Mouse (Mus musculus) left cerebral cortex, postnatal 25 days (tissue): ENCODE measurements at regions not wholly inside any gene's neighbourhood (a gene's known extent, or its start where the extent isn't known, plus 50 kb on each side); places are given as distances from the start of the nearest gene placed in this dataset.
A peak's percentile ranks its signal among the peaks of the same experiment; 100 is the strongest.
"Not testable (repeated sequence)": the region's sequence is repeated elsewhere in the genome, so short reads cannot be mapped to it uniquely, and the experiment has no call there.

Experiments
- DNase-seq, 2 experiments: peaks; one replicate each; pipeline ENCODE4 v3.0.0; 2022; ENCODE audit warnings: low spot score in 2 of 2, mixed read lengths in 1 of 2
- intact Hi-C: fragments of 180-260 bp; cut with DNase I; formaldehyde crosslinking; loops from one replicate; pipeline ENCODE4 v1.15.1; 2025

GRCm38 (mm10) chr16:15368383-15369163 lies 51.3 kb downstream of the Gm21897 start:
- no peak for DNase-seq
- intact Hi-C loops: no loop called here

- intact Hi-C loops: no loop called here
- DNase-seq: no peak
These were observed 55.6 kb downstream of the Gm21897 start for GRCm38 (mm10) chr16:15372844-15373243.

- intact Hi-C loops: no loop called here
- DNase-seq: no peak
These were observed 56.7 kb downstream of the Gm21897 start for GRCm38 (mm10) chr16:15373961-15374360.

DNA sequence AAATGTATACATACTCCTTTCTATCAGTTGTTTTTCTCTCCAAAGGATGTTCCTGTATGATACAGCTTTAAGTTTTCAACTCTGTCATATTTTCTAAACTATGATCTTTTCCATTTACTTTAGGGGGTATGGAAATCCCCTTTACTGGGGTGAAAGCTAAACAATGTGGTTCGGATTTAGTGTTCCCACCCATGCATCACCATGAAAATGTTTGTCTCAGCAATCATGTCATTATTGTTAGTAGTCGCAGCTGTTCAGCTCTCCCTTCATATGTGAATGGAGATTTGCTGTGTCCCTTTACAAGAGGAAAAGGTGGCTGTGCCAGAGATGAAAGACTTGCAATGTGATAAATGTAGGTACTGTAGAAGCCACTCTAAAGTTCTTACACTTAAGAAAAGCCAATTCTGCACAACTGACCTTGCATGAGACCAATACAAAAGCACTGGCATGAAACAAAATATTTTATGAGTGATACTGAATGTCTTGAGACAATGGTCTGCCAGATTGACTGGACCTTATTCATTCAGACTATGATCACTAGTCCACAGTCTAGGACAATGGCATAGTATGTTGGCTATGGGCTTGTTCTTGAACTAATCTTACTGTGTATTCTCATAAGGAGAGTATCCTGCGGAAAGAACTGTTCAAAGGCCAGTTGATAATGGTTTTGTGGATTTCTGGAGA lies 68.4 kb downstream of the Gm21897 start:
- intact Hi-C loops: no loop called here
- DNase-seq: peak in 1 of 2 experiments; percentile 1

- peak; percentile 73 to 82 for DNase-seq
- intact Hi-C loops: no loop called here
These were observed 69.0 kb downstream of the Gm21897 start for GRCm38 (mm10) chr16:15386241-15386574.

- no peak for DNase-seq
These were observed 72.6 kb downstream of the Gm21897 start for GRCm38 (mm10) chr16:15389892-15390291.

GRCm38 (mm10) chr16:15430352-15430751 lies 113.1 kb downstream of the Gm21897 start:
- no peak for DNase-seq
- intact Hi-C loops: no loop called here

More at GRCm38 (mm10) chr16:15389892-15390291, 72.6 kb downstream of the Gm21897 start:
- intact Hi-C loops: no loop called here

- intact Hi-C loops: no loop called here
- DNase-seq: no peak
These were observed 115.4 kb downstream of the Gm21897 start for GRCm38 (mm10) chr16:15432681-15433080.

DNA sequence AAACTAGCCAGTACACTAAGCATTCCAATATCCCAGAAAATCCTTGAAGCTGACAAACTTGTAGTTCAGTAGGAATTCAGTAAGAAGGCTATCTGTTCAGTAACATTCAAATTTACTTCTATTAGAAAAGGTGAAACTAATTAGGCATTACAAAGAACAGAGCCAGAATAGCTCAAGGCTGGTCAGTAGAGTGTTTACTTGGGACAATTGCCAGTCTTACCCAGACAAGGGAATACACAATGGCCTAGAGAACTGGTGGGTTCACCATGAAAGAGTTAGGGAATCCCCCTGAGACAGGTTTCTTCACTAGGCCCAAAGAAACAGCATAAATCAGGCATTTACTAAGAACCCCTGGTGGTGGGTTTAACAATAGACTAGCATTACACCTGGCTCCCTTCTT lies 145.6 kb downstream of the Gm21897 start:
- DNase-seq, intact Hi-C loops: not testable (repeated sequence)

DNA sequence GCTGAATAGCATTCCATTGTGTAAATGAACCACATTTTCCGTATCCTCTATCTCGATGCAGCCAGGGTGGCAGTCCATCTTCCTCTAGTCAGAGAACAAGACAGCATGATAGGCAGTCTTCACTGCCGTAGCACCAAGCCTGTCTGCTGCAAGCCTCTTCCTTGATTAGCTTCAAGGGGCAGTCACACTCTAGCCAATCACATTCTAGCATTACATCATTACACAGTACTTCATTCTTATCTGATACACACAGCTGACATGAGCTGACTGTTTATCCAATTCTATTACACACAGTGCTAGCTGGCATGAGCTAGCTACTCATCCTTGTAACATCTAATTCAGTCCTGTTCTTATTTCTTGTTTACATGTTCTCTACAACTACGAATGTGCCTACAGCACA lies 156.6 kb downstream of the Gm21897 start:
- intact Hi-C loops: no loop called here
- DNase-seq: no peak

DNA sequence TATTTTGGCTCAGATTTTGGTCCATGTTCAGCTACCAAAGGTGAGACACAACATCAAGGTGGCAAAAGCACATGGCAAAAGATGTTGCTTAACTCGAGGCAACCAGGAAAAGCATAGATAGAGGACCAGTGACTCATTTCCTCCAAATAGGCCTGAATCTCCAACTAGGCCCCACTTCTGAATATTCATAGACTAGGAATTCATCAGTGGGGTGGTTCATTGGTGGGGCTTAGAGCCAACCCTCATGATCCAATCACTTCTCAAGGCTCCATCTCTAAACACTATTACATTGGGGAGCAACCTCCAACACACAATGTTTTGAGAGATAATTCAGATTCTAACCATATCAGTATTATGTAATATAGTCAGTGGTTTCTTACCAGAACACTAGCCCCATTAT lies 161.6 kb downstream of the Gm21897 start:
- no peak for DNase-seq
- intact Hi-C loops: no loop called here

DNA sequence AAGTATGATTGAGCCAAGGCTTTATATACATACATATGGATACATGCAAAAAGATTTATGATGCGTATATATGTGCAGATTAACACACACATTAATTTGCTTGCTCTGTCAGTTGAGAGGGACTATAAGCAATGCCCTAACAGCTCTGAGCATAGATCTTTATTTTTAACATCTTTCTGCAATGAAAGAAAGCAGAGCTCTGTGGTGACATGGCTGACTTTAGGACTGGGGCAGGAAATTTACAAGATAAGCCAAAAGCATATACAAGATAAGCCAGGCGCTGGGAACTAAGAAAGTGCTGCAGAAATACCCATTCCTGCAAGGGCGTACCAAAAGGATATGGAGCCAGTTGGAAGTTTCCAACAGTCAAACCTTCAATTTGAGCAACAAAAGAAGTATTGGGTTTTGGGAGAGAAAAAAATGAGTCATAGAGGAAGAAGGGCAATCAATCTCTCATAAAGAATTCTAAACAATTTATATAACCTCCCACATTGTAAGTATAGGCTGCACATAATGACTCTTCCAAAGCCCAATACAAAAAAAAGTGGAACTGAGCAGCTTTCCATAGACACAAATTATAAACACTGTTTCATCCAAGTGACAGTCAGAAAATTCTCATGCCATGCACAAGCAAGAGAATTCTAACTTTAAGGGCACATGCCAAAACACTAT lies 174.2 kb downstream of the Gm21897 start:
- intact Hi-C loops: no loop called here
- no peak for DNase-seq

DNA sequence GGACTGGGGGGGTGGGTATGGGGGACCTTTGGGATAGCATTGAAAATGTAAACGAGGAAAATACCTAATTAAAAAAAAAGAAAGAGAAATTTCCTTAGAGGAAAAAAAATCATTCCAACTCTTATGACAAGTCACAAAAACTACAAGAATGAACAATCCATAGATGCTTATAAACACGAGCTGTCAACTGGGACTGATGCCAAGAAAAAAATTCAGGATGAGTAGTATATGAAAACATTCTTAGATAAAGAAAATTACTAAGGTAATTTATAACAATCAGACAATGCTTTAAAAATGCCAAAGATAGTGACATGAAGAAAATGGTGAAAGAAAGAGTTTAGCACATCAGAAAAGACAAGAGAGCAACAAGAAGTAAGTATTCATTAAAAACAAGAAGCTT lies 176.0 kb downstream of the Gm21897 start:
- intact Hi-C loops: no loop called here
- no peak for DNase-seq
